Mouse (Mus musculus) midbrain, embryonic 14.5 days (tissue): ENCODE measurements around the gene Alcam. TPM values are rescaled to one million over a fixed set of nuclear protein-coding genes. Genes with fewer than 3 reads are reported as not detected.

Source experiments
- ATAC-seq: fragments of 200-750 bp; cut with Nextera tagmentation; 2 replicates; pipeline ENCODE4 v1.8.0; 2017; ENCODE audit warnings: moderate number of reproducible peaks, moderate library complexity; ENCODE audit not compliant: low FRiP score, low TSS enrichment
- DNase-seq: peaks from one replicate; pipeline ENCODE4 v3.0.0-alpha.2; 2015
- H3K27ac ChIP-seq: fragments of 300-500 bp; sonication (generic); replicated peaks from 2 replicates; pipeline ENCODE4 v1.5.1; 2014; ENCODE audit warnings: mild to moderate bottlenecking, low read depth, low read length, moderate library complexity
- H3K27me3 ChIP-seq: fragments of 300-500 bp; sonication (generic); 2 replicates; pipeline ENCODE4 v1.6.1; 2014; ENCODE audit warnings: low read length, control low read depth, mixed read lengths; ENCODE audit not compliant: control insufficient read depth, insufficient read depth
- H3K36me3 ChIP-seq: fragments of 300-500 bp; sonication (generic); 2 replicates; pipeline ENCODE4 v1.6.1; 2014; ENCODE audit warnings: low read length, control low read depth; ENCODE audit not compliant: control insufficient read depth, insufficient read depth
- H3K4me1 ChIP-seq: fragments of 300-500 bp; sonication (generic); 2 replicates; pipeline ENCODE4 v1.6.1; 2014; ENCODE audit warnings: mild to moderate bottlenecking, antibody characterized with exemption, low read length, control low read depth; ENCODE audit not compliant: control insufficient read depth, insufficient read depth
- H3K4me2 ChIP-seq: fragments of 300-500 bp; sonication (generic); 2 replicates; pipeline ENCODE4 v1.6.1; 2014; ENCODE audit warnings: mild to moderate bottlenecking, low read length, moderate library complexity
- H3K4me3 ChIP-seq: fragments of 300-500 bp; sonication (generic); replicated peaks from 2 replicates; pipeline ENCODE4 v1.5.1; 2014; ENCODE audit warnings: low read depth, low read length
- H3K9ac ChIP-seq: fragments of 300-500 bp; sonication (generic); replicated peaks from 2 replicates; pipeline ENCODE4 v1.6.1; 2014; ENCODE audit warnings: mild to moderate bottlenecking, low read length, moderate library complexity
- H3K9me3 ChIP-seq: fragments of 300-500 bp; sonication (generic); 2 replicates; pipeline ENCODE4 v1.6.1; 2016; ENCODE audit warnings: low read length, control low read depth, mixed read lengths; ENCODE audit not compliant: control insufficient read depth
- WGBS: fragments of 180-500 bp; shearing (Covaris S2); extraction: QIAGEN DNeasy Blood & Tissue Kit; methylation state at CpG from one replicate; pipeline ENCODE4 v1.1.7; 2014; 5-methylcytosine and 5-hydroxymethylcytosine counted together
- polyA plus RNA-seq: library from polyadenylated mRNA; unstranded; fragments of >200 nt; fragmentation: Nextera tagmentation; extraction: Ambion mirVana; gene quantifications from 2 replicates; pipeline ENCODE4 v1.2.1, GENCODE M21; 2014

The Alcam gene
- polyA plus RNA-seq, 1 experiment from 2014 or later, result 46.0 TPM

- Histone ChIP-seq H3K36me3 (no peaks in the 10 kb centered on the region), H3K4me2 (no peak overlapping the region), H3K27me3 (no peaks in the 10 kb centered on the region), H3K4me1 (no peaks in the 10 kb centered on the region), H3K9me3 (no peaks in the 10 kb centered on the region), H3K27ac (no peak overlapping the region), H3K9ac (no peak overlapping the region), H3K4me3 (no peak overlapping the region)
- 71% methylated on average over 7 of the region's 7 CpGs for WGBS
- DNase-seq, result no peak
- ATAC-seq, result no peak
Observed at GRCm38 (mm10) chr16:52229446-52229845, 224.4 kb downstream of the Alcam start.

- ATAC-seq (no peak), DNase-seq (no peak)
- Histone ChIP-seq H3K9ac (no peak overlapping the region), H3K4me3 (no peak overlapping the region), H3K36me3 (no peaks in the 10 kb centered on the region), H3K27me3 (no peaks in the 10 kb centered on the region), H3K27ac (no peak overlapping the region), H3K4me1 (no peaks in the 10 kb centered on the region), H3K9me3 (no peaks in the 10 kb centered on the region), H3K4me2 (no peak overlapping the region)
- 89% methylated on average over 4 of the region's 4 CpGs for WGBS
Observed at GRCm38 (mm10) chr16:52222896-52223295, 231.0 kb downstream of the Alcam start.

GRCm38 (mm10) chr16:52219069-52219468, 234.8 kb downstream of the Alcam start:
- Histone ChIP-seq H3K36me3 (no peaks in the 10 kb centered on the region), H3K9ac (no peak overlapping the region), H3K9me3 (no peaks in the 10 kb centered on the region), H3K27ac (no peak overlapping the region), H3K4me2 (no peak overlapping the region), H3K27me3 (no peaks in the 10 kb centered on the region), H3K4me1 (no peaks in the 10 kb centered on the region), H3K4me3 (no peak overlapping the region)
- WGBS, result 20% methylated on average over 2 of the region's 2 CpGs
- DNase-seq, result peak; percentile 46
- ATAC-seq, result no peak

- H3K4me3 ChIP-seq, result no peak overlapping the region
- no peak for ATAC-seq
- 0 out of 2 replicates have a peak, but pooled peaks cover 3% of the 10 kb centered on the region for H3K36me3 ChIP-seq
- 90% methylated on average over 8 of the region's 8 CpGs for WGBS
- no peaks in the 10 kb centered on the region for H3K4me1 ChIP-seq
- H3K9me3 ChIP-seq, result no peaks in the 10 kb centered on the region
- H3K27ac ChIP-seq, result no peak overlapping the region
- no peaks in the 10 kb centered on the region for H3K27me3 ChIP-seq
- no peak overlapping the region for H3K4me2 ChIP-seq
- DNase-seq, result no peak
- H3K9ac ChIP-seq, result no peak overlapping the region
Observed at GRCm38 (mm10) chr16:52210844-52211606, 242.8 kb downstream of the Alcam start.

GRCm38 (mm10) chr16:52200107-52200506, 253.8 kb downstream of the Alcam start:
- no peak for ATAC-seq
- Histone ChIP-seq H3K4me2 (no peak overlapping the region), H3K9me3 (no peaks in the 10 kb centered on the region), H3K9ac (no peak overlapping the region), H3K4me3 (no peak overlapping the region), H3K27me3 (no peaks in the 10 kb centered on the region), H3K27ac (no peak overlapping the region), H3K4me1 (no peaks in the 10 kb centered on the region), H3K36me3 (peaks cover 14% of the 10 kb centered on the region)
- 94% methylated on average over 7 of the region's 7 CpGs for WGBS
- no peak for DNase-seq
